Mouse (Mus musculus) spleen, postnatal 4 days (tissue): ENCODE results near the gene Vrk2.

Experiments used
- DNase-seq, 2 experiments: peaks; one replicate each; pipeline ENCODE4 v3.0.0; 2022; ENCODE audit warnings: low spot score in 2 of 2

Vrk2 gene

GRCm38 (mm10) chr11:26551551-26551950 is 42.2 kb downstream of the Vrk2 start:
- no peak for DNase-seq

GRCm38 (mm10) chr11:26537816-26538215 is 56.0 kb downstream of the Vrk2 start:
- no peak for DNase-seq

DNA sequence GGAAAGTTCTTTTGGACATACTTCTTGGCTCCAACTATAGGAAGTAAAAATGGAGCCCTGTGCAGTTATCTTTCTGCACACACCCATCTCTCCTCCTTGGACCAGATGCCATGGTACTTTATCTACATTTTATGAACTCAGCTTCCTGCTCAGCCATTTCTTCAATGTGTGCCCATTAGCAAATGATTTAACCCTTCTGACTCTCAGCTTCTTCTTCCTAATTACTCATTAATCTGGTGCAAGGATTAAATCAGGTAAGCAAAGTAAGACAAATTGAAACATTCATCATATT is 60.0 kb downstream of the Vrk2 start:
- DNase-seq: no peak

GRCm38 (mm10) chr11:26532994-26533827 is 60.6 kb downstream of the Vrk2 start:
- DNase-seq: no peak

GRCm38 (mm10) chr11:26526861-26527260 is 66.9 kb downstream of the Vrk2 start:
- no peak for DNase-seq

GRCm38 (mm10) chr11:26518991-26519390 is 74.8 kb downstream of the Vrk2 start:
- no peak for DNase-seq

DNA sequence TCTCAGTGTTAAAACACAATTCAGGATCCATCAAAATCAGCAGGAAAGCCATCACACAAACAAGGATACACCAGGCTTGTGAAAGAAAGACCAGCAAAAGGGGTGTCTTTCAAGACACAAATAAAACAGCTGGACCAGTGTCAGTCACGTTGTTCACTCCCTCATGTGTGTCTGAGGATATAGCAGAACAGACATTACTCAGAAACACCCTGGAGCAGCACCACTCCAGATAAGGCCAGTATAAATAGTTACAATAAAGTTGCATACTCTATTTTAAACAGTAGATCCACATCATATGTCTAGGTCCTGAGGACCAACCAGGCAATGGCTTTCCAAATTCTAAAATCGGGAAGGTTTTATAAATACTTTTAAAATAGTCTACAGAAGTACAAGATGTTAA is 77.7 kb downstream of the Vrk2 start:
- no peak for DNase-seq

DNA sequence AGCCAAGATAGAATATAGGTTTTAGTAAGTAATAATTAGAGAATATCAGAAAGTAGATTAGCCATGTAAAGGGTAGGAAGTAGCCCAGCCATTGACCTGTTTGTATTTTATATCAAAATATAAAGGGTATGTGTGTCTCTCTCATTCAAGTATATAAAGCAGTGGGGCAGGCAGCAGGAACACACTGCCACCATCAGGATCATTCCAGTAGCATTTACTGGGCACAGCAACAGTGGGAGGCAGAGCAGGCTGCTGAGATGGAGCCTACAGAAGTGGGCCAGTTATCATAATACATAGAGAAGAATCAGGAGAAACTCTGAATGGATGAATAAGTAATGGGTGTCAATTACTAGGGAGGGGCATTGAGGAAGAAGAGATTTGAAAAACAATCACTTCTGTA is 80.1 kb downstream of the Vrk2 start:
- DNase-seq: no peak

DNA sequence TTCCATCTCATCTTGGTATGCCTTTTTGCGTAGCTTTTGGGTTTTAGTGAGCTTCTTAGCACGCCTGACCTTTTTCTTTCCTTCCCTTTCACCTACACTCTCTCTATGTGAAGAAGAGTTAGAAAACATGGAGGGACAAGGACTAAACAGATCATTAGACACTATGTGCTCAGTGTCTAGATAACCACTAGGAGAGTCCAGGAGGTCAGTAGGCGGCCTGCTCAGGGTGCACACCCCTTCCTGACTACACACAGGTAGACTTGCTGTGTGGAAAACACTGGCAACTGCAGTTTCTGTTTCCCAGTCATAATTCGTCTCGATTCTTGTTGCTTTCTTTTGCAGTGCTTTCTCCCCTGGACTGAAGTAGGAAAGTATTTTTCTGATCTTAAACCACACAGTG is 97.8 kb downstream of the Vrk2 start:
- DNase-seq: no peak

DNA sequence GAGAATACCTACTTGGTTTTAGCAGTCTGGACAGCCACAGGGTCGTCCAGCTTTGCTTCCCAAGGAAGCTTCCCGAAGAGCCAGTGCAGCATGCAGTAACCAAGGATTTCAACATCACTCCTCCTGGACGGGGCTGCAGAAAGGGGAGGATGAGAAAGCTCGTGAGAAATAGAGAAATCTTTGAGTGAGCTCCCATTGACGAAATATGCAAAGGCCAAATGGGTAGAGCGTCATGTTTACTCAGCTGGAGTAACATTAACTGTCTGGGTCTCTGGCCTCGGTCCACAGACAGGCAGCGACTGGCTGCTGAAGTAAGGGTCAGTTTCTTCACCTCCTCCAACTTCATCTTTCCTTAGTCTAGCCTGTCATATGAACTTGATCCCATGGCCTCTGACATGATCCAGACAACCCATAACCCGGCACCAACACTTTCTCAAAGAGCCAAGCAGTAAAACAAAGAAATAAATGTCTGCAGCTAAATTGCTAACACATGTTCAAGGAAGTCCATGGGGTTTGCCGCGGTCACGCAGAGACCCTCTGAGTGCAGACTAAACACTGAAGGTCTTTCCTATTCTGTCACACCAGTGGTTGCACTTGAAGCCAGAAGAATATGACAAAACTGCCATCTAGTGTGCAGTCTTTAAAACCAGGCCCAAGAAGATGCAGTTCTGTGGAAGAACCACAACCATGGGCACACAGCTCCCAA is 103.9 kb downstream of the Vrk2 start:
- no peak for DNase-seq

DNA sequence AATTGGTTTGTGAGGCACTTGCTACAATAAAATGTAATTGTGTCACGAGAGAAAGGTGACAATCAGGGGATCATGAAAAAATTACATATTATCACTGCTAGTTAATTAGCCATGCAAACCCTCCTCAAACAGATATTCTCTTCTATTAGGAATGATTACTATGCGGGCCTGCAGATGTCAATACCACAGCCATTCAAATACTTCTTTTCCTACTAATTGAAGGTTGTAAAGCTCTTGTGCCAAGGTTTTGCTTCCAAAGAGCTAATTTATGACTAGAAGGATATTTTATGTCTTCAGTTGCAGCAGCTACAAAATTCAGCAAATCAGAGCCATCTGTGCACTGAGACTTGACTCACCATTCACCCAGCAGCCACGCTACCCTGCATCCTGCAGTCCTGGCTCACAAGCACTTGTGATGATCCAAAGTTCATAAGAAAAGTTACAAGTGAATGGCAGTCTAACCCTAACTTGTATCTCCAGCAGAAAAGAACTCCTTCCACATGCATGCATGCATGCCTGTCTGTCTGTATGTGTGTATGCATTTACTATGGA is 112.0 kb downstream of the Vrk2 start:
- DNase-seq: no peak

DNA sequence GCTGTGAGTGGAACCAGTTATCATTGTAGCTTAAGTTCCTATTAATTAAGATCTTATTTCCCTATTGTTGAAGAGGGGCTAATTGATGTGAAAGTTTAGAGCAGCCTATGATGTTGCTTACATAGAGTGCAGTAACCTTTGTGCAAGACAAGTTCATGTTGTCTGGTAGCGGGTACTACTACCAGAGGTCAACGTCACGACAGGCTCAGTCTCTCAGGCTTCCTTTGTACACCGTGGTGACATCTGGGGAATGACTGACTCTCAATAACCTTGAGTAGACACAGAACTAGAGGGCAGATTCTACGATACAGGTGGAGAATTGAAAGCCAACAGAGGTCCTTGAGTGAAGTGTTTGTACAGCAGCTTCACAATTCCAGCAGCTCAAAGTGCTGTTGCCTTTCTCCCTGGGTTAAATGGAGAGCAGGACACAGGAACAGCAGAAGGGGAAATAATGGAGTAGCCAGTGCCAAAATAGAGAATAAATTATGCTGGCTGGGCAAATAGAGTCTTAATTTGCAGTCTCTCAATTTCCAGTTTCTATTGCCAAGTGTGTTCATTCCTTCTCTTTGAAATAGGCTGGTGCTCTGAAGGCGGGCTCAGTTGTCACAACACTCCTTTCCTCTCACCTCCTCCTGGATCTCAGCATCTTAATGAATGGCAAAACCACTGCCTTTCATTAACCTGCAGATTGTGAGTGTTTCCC is 116.6 kb downstream of the Vrk2 start:
- no peak for DNase-seq

DNA sequence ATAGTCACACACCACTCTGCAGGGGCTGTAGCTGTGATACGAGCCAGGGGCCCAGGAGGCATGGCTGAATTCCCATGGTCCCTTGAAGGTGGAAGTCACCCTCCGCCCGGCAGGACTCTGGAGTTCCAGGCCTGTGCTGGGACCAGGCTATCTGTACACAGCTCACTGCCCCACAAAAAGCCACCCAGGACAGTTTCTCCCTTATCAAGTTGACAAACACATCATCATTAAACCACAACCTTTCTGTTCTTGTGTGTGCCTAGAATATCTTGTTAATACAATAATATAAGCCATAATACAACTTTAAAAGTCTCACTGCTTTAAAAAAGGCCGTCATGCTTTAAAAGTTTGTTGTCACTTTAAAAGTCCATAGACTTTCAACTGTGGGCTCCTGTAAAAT is 139.7 kb downstream of the Vrk2 start:
- peak in 1 of 2 experiments; percentile 14 for DNase-seq

GRCm38 (mm10) chr11:26452693-26453092 is 141.1 kb downstream of the Vrk2 start:
- no peak for DNase-seq

DNA sequence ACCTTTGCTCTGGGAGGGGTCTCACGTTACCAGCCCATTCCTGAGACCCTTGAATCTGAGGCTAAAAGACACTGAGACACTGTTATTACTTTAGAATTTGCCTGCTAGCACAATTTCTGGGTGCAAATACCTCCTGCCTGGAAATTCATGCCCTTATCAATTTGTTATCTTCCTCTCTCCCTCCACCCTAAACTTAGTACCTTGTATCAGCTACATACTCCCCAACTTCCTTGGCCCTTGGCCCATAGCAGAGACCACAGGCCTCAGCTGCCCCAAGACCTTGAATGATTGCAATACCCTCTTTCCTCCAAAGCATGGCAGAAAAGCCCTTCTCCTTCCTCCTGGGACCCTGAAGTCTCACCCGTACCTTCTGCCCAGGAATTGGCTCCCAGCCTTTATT is 142.6 kb downstream of the Vrk2 start:
- no peak for DNase-seq

- no peak for DNase-seq
These were observed 143.2 kb downstream of the Vrk2 start for GRCm38 (mm10) chr11:26450636-26451035.

GRCm38 (mm10) chr11:26449789-26450188 is 144.0 kb downstream of the Vrk2 start:
- no peak for DNase-seq

- DNase-seq: no peak
These were observed 149.4 kb downstream of the Vrk2 start for GRCm38 (mm10) chr11:26444374-26444773.

DNA sequence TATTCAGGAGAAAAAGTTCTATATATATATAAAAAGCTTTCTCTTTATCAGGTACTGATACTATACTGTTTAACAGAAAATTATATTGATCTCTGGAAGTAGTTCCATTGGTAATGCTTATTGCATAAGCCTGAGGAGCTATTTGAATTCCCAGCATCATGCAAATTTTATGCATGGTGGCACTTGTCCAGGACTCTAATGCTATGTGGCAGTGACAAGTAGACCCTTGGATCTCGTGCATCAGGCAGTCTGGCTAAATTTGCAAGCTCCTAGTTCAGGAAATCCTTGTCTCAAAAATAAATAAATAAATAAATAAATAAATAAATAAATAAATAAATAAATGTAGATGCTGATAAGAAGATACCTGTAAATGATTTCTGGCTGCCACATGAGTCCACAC is 152.7 kb downstream of the Vrk2 start:
- DNase-seq: no peak

- no peak for DNase-seq
These were observed 156.0 kb downstream of the Vrk2 start for GRCm38 (mm10) chr11:26437818-26438217.

DNA sequence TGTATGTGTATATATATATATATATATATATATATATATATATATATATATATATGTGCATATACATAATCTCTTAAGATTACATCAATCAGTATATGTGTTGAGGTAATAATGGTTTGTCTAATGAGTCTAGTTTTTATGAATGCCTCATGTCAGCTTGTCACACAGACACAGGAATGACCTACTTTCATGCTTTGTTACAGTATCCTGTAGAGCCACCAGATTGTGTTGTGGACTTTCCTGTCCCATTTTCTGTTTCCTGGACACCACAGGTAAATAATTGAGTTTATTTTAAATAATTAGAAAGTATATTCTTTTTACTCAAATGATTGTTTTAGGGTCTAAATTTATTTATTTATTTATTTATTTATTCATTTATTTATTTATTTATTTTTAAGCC is 159.6 kb downstream of the Vrk2 start:
- DNase-seq: no peak

DNA sequence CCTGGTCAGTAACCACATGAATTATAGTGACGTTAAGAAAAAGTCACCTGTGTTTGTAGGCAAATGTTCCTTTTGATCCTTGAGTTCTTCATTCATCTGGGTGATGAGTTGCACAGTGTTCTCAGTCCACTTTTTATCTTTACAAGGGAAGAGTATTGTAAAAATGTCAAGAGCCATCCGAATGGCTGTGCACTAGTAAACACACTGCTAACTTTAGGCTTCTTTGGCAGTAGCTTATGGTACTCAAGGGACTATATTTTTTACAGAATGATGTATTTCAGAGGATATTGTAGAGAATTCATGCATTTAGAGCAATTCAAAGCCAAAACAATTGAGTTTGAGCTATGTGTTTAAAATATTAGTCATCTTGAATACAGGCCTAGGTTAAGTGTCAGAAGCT is 172.3 kb downstream of the Vrk2 start:
- DNase-seq: no peak
